Mouse (Mus musculus): ENCODE measurements around the gene Lrrc56.

GRCm38 (mm10) chr7:141168518-141168953 lies 25.4 kb upstream of the Lrrc56 start:
- no peak for TF ChIP-seq CTCF (conservative IDR thresholded peaks at IDR 0.05 in 1 of 2, IDR thresholded peaks at IDR 0.05 in 1 of 2; ENCODE audit: low read depth in 2 of 2, low read length in 2 of 2)
- peak; percentile 79 for TF ChIP-seq POLR2A (IDR thresholded peaks at IDR 0.05; ENCODE audit: low read depth, low read length)
- no peak for TF ChIP-seq KAT2A (IDR thresholded peaks at IDR 0.05; ENCODE audit: insufficient replicate concordance, low read length)
- no peak for TF ChIP-seq ZKSCAN1 (IDR thresholded peaks at IDR 0.05; ENCODE audit: borderline replicate concordance, low read depth, low read length)

All from CH12.LX (cell line).